Mouse (Mus musculus) heart, postnatal 0 days (tissue): ENCODE measurements around the gene Avpi1. TPM values are rescaled to one million over a fixed set of nuclear protein-coding genes. Genes with fewer than 3 reads are reported as not detected.

Experiments used
- ATAC-seq: fragments of 200-750 bp; cut with Nextera tagmentation; 2 replicates; pipeline ENCODE4 v1.8.0; 2017; ENCODE audit warnings: low read depth, moderate number of reproducible peaks, moderate library complexity; ENCODE audit not compliant: insufficient read depth
- DNase-seq: peaks from one replicate; pipeline ENCODE4 v3.0.0-alpha.2; 2016; ENCODE audit warnings: low spot score
- H3K27ac ChIP-seq: fragments of 300-500 bp; sonication (generic); 2 replicates; pipeline ENCODE4 v1.5.1; 2014; ENCODE audit warnings: low read depth, mild to moderate bottlenecking
- H3K27me3 ChIP-seq: fragments of 300-500 bp; sonication (generic); 2 replicates; pipeline ENCODE4 v1.6.1; 2014; ENCODE audit warnings: low read length, mixed read lengths; ENCODE audit not compliant: control insufficient read depth, insufficient read depth
- H3K36me3 ChIP-seq: fragments of 300-500 bp; sonication (generic); replicated peaks from 2 replicates; pipeline ENCODE4 v1.6.1; 2014; ENCODE audit warnings: low read length, mixed read lengths; ENCODE audit not compliant: control insufficient read depth, insufficient read depth
- H3K4me1 ChIP-seq: fragments of 300-500 bp; sonication (generic); 2 replicates; pipeline ENCODE4 v1.6.1; 2014; ENCODE audit warnings: antibody characterized with exemption; ENCODE audit not compliant: control insufficient read depth, insufficient read depth
- H3K4me2 ChIP-seq: fragments of 300-500 bp; sonication (generic); 2 replicates; pipeline ENCODE4 v1.6.1; 2014; ENCODE audit warnings: low read depth, mild to moderate bottlenecking, low read length, moderate library complexity
- H3K4me3 ChIP-seq: fragments of 300-500 bp; sonication (generic); 2 replicates; pipeline ENCODE4 v1.5.1; 2014; ENCODE audit warnings: low read depth, low read length
- H3K9ac ChIP-seq: fragments of 300-500 bp; sonication (generic); replicated peaks from 2 replicates; pipeline ENCODE4 v1.6.1; 2014; ENCODE audit warnings: low read depth, low read length, mixed read lengths
- H3K9me3 ChIP-seq: fragments of 300-500 bp; sonication (generic); replicated peaks from 2 replicates; pipeline ENCODE4 v1.6.1; 2016; ENCODE audit warnings: low read length; ENCODE audit not compliant: control insufficient read depth
- CTCF ChIP-seq: IDR thresholded peaks from 2 replicates; pipeline ENCODE4 v1.5.1; 2016; ENCODE audit warnings: antibody characterized with exemption, control low read depth, low read depth
- EP300 ChIP-seq: IDR thresholded peaks from 2 replicates; pipeline ENCODE4 v1.6.1; 2016; ENCODE audit warnings: antibody characterized with exemption, low read depth
- WGBS: fragments of 180-500 bp; shearing (Covaris S2); extraction: QIAGEN DNeasy Blood & Tissue Kit; methylation state at CpG from one replicate; pipeline ENCODE4 v1.1.7; 2014; 5-methylcytosine and 5-hydroxymethylcytosine counted together
- polyA plus RNA-seq: library from polyadenylated mRNA; unstranded; fragments of >200 nt; fragmentation: Nextera tagmentation; extraction: Ambion mirVana; gene quantifications from 2 replicates; pipeline ENCODE4 v1.2.1, GENCODE M21; 2015
- total RNA-seq: library from RNA; depleted of rRNA; stranded (reverse); fragments of >200 nt; gene quantifications from 2 replicates; pipeline ENCODE4 v1.2.3, GENCODE M21; 2014; ENCODE audit warnings: low replicate concordance

Gene Avpi1
- total and polyA plus RNA-seq, 2 experiments from 2014 or later = 39.9 to 46.0 TPM

DNA sequence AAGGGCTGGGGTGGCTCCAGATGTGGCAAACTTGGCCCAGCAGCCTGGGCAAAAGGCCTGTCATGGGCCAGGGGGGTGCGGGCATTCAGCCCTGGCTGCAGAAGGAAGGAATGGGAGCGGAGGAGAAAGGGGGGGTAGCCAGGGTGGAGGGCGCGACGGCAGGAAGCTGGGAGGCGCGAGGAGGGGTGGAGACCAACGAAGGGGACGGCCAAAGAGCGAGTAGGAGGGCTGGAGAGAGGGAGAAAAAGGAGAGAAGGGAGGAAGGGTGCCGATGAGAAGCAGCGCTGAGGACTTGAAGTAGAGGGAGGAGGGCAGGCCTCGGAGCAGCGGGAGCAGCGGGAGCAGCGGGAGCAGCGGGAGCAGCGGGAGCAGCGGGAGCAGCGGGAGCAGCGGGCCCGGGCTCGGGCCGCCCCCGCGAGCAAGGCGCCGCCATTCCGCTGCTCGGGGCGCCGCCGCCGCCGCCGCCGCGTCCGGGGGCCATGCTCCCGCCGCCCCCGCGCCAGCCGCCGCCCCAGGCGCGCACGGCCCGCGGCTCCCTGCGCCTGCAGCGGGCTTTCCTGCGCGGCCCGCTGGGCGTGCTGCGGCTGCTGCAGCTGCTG is 18.4 kb upstream of the Avpi1 start, which contains the start of gene Marveld1:
Marveld1 (plus strand) TSS at position 231 of the 599 bp plus-strand sequence.
- peak; percentile 87 for DNase-seq
- peak within 1 kb of the TSS; percentile 87 for H3K27ac ChIP-seq
- peak within 1 kb of the TSS; percentile 73 for H3K9ac ChIP-seq
- 0% methylated on average over 20 of the region's 57 CpGs for WGBS
- H3K4me1 ChIP-seq = peaks cover 21% of the 10 kb centered on the region
- peak; percentile 59 for ATAC-seq
- H3K4me2 ChIP-seq = peak within 1 kb of the TSS; percentile 90
- peak within 1 kb of the TSS; percentile 68 for H3K4me3 ChIP-seq
- no peaks in the 10 kb centered on the region for H3K27me3 ChIP-seq
- no peaks in the 10 kb centered on the region for H3K36me3 ChIP-seq
- TF ChIP-seq CTCF = no peak
- TF ChIP-seq EP300 = no peak
- H3K9me3 ChIP-seq = no peaks in the 10 kb centered on the region

DNA sequence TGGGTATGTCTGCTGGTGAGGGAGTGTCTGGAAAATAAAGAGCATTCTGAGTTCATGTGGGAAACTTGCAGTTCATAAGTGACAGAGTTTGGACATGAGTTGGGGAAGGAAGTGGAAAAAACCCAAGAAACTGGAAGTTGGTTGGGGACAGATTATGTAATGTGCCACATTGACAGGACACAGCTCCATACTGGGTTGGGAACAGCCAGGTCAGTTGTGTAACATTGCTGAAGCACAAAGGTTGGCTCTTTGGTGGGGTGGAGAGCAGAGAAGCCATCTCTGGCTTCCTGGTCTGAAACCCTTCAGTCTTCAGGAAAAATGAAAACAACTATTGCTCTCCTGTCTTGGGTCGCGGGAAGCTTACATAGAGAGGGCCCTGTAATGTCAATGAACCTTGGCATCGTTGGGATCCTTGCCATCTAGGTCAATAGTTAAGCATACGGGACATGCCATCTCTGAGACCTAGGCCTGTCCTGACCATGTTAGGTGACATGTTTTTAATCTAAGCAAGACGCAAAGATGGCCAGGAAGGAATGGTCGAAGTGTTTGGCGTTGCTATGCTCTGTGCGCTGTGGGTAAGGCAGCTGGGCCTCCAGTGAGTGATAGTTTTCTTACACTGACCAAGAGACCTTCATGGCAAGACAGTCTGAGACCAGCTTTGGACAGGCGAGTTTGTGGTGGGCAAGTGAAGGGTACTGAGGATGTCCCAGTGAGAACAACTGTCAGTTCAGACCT is 17.6 kb upstream of the Avpi1 start:
- no peaks in the 10 kb centered on the region for H3K36me3 ChIP-seq
- H3K9me3 ChIP-seq = no peaks in the 10 kb centered on the region
- WGBS = 89% methylated on average over 9 of the region's 9 CpGs
- TF ChIP-seq EP300 (no peak), CTCF (no peak)
- H3K27me3 ChIP-seq = no peaks in the 10 kb centered on the region
- ATAC-seq = no peak
- peaks cover 21% of the 10 kb centered on the region for H3K4me1 ChIP-seq
- no peak for DNase-seq
- H3K9ac ChIP-seq = no peak overlapping the region
- 0 out of 2 replicates have a peak overlapping the region, but pooled peaks have one; percentile 68 for H3K4me3 ChIP-seq
- peak overlapping the region; percentile 87 for H3K27ac ChIP-seq
- H3K4me2 ChIP-seq = peak overlapping the region; percentile 90; the same call in 1 of the 2 replicates

DNA sequence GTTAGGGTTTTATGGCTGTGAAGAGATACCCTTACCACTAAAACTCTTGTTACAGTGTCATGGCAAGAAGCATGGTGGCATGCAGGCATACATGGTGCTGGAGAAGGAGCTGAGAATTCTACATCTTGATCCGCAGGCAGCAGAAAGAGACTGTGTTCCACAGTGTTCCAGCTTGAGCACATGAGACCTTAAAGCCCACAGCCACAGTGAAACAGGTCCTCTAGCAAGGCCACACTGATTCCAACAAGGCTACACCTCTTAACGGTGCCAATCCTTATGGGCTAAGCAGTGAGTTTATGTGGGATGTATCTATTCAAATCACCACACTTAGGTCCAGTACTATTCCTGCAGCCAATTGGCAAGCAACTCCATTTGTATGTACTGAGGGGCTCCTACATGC is 16.9 kb upstream of the Avpi1 start:
- Histone ChIP-seq H3K27ac (no peak overlapping the region), H3K27me3 (no peaks in the 10 kb centered on the region), H3K36me3 (no peaks in the 10 kb centered on the region), H3K9me3 (no peaks in the 10 kb centered on the region), H3K4me2 (no peak overlapping the region), H3K4me3 (no peak overlapping the region), H3K4me1 (peaks cover 21% of the 10 kb centered on the region), H3K9ac (no peak overlapping the region)
- TF ChIP-seq EP300 (no peak), CTCF (no peak)
- DNase-seq (no peak), ATAC-seq (no peak)
- 91% methylated on average over 2 of the region's 2 CpGs for WGBS

DNA sequence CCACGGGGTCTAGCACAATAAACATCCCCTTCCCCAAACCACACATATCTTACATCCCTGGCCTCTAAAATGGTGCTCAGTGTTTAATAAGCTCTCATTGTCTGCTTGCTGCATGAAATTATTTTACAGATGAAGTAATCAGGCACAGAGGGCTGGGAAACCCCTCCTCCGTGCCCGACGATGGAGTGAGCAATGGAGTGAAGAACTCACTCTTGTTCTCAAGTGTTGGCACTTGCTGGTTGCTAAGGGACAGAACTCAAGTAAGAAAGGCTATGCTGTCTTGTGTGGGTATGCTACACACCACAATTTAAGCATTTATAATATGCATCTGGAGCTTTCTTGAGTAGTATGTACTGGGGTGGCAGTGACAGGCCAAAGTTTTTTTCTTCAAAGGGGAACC is 16.4 kb upstream of the Avpi1 start:
- H3K4me3 ChIP-seq = no peak overlapping the region
- H3K36me3 ChIP-seq = no peaks in the 10 kb centered on the region
- WGBS = 46% methylated on average over 4 of the region's 4 CpGs
- TF ChIP-seq EP300 = no peak
- no peak for DNase-seq
- H3K4me2 ChIP-seq = no peak overlapping the region
- 0 out of 2 replicates have a peak overlapping the region, but pooled peaks have one; percentile 30 for H3K27ac ChIP-seq
- H3K9ac ChIP-seq = no peak overlapping the region
- no peaks in the 10 kb centered on the region for H3K27me3 ChIP-seq
- ATAC-seq = no peak
- no peaks in the 10 kb centered on the region for H3K9me3 ChIP-seq
- peaks cover 16% of the 10 kb centered on the region for H3K4me1 ChIP-seq

DNA sequence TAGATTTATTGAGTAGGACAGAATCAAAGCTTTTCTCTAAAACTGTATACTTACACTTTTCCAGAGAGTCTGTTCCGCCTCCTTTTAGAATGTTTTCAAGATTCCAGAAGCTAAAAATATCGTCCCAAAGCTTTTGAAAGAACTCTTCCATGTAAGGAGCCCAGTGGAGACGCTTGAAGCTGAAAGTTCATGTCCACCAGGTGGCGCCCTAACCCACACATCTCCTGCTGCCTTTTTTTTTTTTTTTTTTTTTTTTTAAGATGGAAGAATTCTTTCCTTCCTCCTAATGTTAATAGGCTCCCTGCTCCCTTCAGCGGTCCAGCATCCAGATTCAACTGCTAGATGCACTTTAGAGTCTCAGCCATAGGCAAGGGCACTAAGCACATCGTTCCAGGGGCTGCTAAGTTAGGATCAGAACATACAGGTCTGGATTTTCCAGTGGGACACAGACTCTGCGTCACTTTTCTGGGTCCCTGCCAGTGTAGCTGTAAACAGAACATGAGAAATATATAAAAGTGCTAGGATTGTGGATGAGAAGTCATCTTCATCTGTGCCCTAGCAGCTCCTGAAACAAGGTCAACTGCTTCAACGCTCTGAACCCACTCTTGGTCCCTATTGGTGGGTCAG is 15.8 kb upstream of the Avpi1 start:
- Histone ChIP-seq H3K36me3 (no peaks in the 10 kb centered on the region), H3K4me1 (peaks cover 11% of the 10 kb centered on the region), H3K27ac (peak overlapping the region; percentile 49; the same call in 1 of the 2 replicates), H3K4me2 (no peak overlapping the region), H3K9ac (no peak overlapping the region), H3K4me3 (no peak overlapping the region), H3K27me3 (no peaks in the 10 kb centered on the region), H3K9me3 (no peaks in the 10 kb centered on the region)
- ATAC-seq (no peak), DNase-seq (peak; percentile 85)
- TF ChIP-seq EP300 (peak; percentile 39; the same call in 1 of the 2 replicates), CTCF (peak; percentile 68)
- 27% methylated on average over 8 of the region's 8 CpGs for WGBS
